Mouse (Mus musculus) forelimb bud, embryonic 11.5 days (tissue): ENCODE measurements at regions not wholly inside any gene's neighbourhood (a gene's known extent, or its start where the extent isn't known, plus 50 kb on each side); places are given as distances from the start of the nearest gene placed in this dataset.
A peak's percentile ranks its signal among the peaks of the same experiment; 100 is the strongest.

Source experiments
- DNase-seq: peaks from one replicate; pipeline ENCODE4 v3.0.0-alpha.2; 2012; ENCODE audit warnings: low read depth, low spot score

- DNase-seq = no peak
These were observed 1062.8 kb upstream of the Acvr2a start for GRCm38 (mm10) chr2:47750997-47751623.

GRCm38 (mm10) chr2:47755716-47756115 lies 1058.2 kb upstream of the Acvr2a start:
- no peak for DNase-seq

GRCm38 (mm10) chr2:47756248-47756647 lies 1057.7 kb upstream of the Acvr2a start:
- DNase-seq = no peak

- no peak for DNase-seq
These were observed 1038.1 kb upstream of the Acvr2a start for GRCm38 (mm10) chr2:47775766-47776165.

- DNase-seq = no peak
These were observed 1036.9 kb upstream of the Acvr2a start for GRCm38 (mm10) chr2:47776965-47777364.

GRCm38 (mm10) chr2:47785848-47786247 lies 1028.1 kb upstream of the Acvr2a start:
- DNase-seq = peak; percentile 42

GRCm38 (mm10) chr2:47822746-47823271 lies 991.1 kb upstream of the Acvr2a start:
- no peak for DNase-seq

- DNase-seq = no peak
These were observed 981.4 kb upstream of the Acvr2a start for GRCm38 (mm10) chr2:47832493-47832892.

GRCm38 (mm10) chr2:47833517-47833916 lies 980.4 kb upstream of the Acvr2a start:
- DNase-seq = no peak

- DNase-seq = no peak
These were observed 979.7 kb upstream of the Acvr2a start for GRCm38 (mm10) chr2:47834055-47834799.

GRCm38 (mm10) chr2:47857229-47857628 lies 956.7 kb upstream of the Acvr2a start:
- DNase-seq = no peak

GRCm38 (mm10) chr2:47862446-47862845 lies 951.5 kb upstream of the Acvr2a start:
- DNase-seq = no peak

GRCm38 (mm10) chr2:47878002-47878401 lies 935.9 kb upstream of the Acvr2a start:
- DNase-seq = no peak

GRCm38 (mm10) chr2:47879071-47879470 lies 934.8 kb upstream of the Acvr2a start:
- DNase-seq = no peak

- no peak for DNase-seq
These were observed 934.1 kb upstream of the Acvr2a start for GRCm38 (mm10) chr2:47879796-47880195.

GRCm38 (mm10) chr2:47888166-47888565 lies 925.7 kb upstream of the Acvr2a start:
- no peak for DNase-seq

- DNase-seq = no peak
These were observed 922.5 kb upstream of the Acvr2a start for GRCm38 (mm10) chr2:47891366-47891765.

- DNase-seq = no peak
These were observed 921.0 kb upstream of the Acvr2a start for GRCm38 (mm10) chr2:47892879-47893278.

- no peak for DNase-seq
These were observed 919.1 kb upstream of the Acvr2a start for GRCm38 (mm10) chr2:47894806-47895205.

GRCm38 (mm10) chr2:47914270-47914669 lies 899.6 kb upstream of the Acvr2a start:
- DNase-seq = no peak

- no peak for DNase-seq
These were observed 898.9 kb upstream of the Acvr2a start for GRCm38 (mm10) chr2:47914986-47915485.

GRCm38 (mm10) chr2:47922965-47923364 lies 890.9 kb upstream of the Acvr2a start:
- no peak for DNase-seq

- no peak for DNase-seq
These were observed 887.3 kb upstream of the Acvr2a start for GRCm38 (mm10) chr2:47926620-47927019.
